Mouse (Mus musculus) left cerebral cortex, postnatal 36 days (tissue): ENCODE measurements around the gene Rap1gds1. TPM values are rescaled to one million over a fixed set of nuclear protein-coding genes. Genes with fewer than 3 reads are reported as not detected.

Experiments
- DNase-seq, 2 experiments: peaks; one replicate each; pipeline ENCODE4 v3.0.0; 2021 to 2022; ENCODE audit warnings: low spot score in 2 of 2, mixed read lengths in 1 of 2
- intact Hi-C: fragments of 180-260 bp; cut with DNase I; formaldehyde crosslinking; loops from one replicate; pipeline ENCODE4 v1.15.1; 2025
- total RNA-seq, 2 experiments: library from RNA; stranded (reverse); gene quantifications; 2 replicates each; pipeline ENCODE4 v1.2.3; 2021

Rap1gds1 gene
- 100 to 1,000 TPM; 253 to 296 TPM for total RNA-seq

GRCm38 (mm10) chr3:139074484-139075211 lies at the start of gene Rap1gds1:
Gene Rap1gds1 (minus strand): TSS chr3:139075201.
- DNase-seq, result peak; percentile 71 to 76
- intact Hi-C loops, result loop anchor here (5.0 to 10.0 kb wide), 3 partner anchors 110 to 332 kb away; partner anchors contain the start of gene Tspan5

- intact Hi-C loops, result no loop called here
- no peak for DNase-seq
Observed at GRCm38 (mm10) chr3:139118446-139118845, 43.4 kb upstream of the Rap1gds1 start.

- DNase-seq, result no peak
- intact Hi-C loops, result no loop called here
Observed at GRCm38 (mm10) chr3:139116733-139117337, 41.8 kb upstream of the Rap1gds1 start.

DNA sequence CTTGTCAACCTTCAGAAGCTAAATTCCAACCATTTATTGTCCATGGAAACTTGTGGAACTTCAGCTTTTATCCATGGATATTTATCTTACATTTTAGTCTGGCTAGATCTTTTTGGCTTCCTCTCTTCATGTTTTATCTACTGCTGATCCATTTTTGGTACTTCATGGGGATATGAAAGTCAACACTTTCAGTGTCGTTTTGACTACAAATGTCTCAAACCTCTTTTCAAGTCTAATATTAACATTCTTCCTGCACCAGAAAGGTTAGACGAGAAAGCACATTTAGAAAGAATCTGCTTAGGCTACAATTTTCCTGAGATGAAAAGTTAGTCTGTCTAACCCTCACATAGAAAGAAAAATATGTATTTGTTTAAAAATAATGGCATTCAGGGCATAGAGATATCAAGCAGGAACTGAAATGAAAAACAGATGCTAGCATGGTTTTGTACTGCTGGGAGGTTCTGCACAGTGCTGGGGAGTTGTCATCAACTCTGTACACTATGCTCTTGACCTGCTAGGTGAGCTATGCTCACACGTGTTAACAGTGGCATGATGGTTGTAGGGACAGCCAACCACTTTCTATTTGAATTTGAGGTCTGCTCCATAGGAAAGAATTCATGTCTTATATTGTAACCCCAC lies 37.5 kb upstream of the Rap1gds1 start:
- intact Hi-C loops, result no loop called here
- no peak for DNase-seq

DNA sequence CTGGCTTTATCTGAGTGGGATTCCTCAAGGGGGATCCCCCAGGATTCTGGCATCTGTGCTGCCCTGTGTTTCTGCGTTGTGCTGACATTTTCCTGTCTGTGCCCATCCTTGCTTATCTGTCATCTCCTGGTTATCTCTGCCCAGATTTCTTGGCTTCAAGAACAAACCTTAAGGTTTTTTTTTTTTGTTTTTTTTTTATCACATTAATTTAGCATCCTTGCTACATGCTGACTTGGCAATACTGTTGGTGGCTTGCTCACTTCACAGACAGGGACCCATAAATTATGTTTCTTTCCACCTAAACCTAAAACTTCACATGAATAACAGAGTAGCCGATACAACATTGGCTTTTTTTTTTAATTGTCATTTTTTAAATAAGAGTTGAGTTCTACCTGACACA lies 36.9 kb upstream of the Rap1gds1 start:
- DNase-seq, result no peak

GRCm38 (mm10) chr3:139108176-139108575 lies 33.2 kb upstream of the Rap1gds1 start:
- DNase-seq, result peak; percentile 19 to 36

More for the DNA sequence above, 36.9 kb upstream of the Rap1gds1 start:
- intact Hi-C loops, result no loop called here

GRCm38 (mm10) chr3:139103914-139104313 lies 28.9 kb upstream of the Rap1gds1 start:
- peak; percentile 17 to 53 for DNase-seq
- intact Hi-C loops, result no loop called here

More at GRCm38 (mm10) chr3:139108176-139108575, 33.2 kb upstream of the Rap1gds1 start:
- intact Hi-C loops, result no loop called here

- intact Hi-C loops, result no loop called here
- no peak for DNase-seq
Observed at GRCm38 (mm10) chr3:139103346-139103745, 28.3 kb upstream of the Rap1gds1 start.

DNA sequence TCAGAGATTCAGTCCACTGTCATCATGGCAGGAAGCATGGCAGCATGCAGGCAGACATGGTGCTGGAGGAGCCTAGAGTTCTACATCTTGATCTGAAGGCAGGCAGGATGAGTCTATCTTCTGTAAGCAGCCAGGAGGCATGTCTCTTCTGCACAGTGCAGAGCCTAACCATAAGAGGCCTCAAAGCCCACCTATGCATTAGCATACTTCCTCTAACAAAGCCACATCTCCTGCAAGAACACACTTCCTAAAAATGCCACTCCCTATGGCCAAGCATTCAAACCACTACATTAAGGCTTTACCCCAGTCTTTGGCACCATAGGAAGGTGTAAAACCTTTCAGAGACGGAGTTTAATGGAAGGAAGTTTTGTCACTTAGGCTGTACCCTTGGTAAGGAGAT lies 26.9 kb upstream of the Rap1gds1 start:
- intact Hi-C loops, result no loop called here
- no peak for DNase-seq

- intact Hi-C loops, result no loop called here
- DNase-seq, result no peak
Observed at GRCm38 (mm10) chr3:139099284-139099683, 24.3 kb upstream of the Rap1gds1 start.

DNA sequence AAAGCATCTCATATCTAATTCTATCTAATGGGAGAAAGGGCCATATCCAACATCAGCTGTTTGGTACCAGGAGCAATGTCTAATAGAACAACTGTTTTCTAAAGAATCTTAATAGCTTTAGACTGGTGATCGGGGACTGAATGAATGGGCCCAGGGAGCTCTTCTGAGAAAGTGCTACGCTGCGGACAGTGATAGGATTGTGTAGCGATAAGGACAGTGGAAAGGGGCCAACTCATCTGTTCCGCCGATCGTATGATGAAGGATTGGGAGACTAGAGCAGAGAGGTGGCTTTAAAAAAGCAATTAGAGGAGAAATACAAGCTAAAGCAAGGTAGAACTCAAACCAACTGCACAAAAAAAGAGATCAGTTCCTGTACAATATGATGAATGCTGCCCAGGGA lies 20.9 kb upstream of the Rap1gds1 start:
- intact Hi-C loops, result no loop called here

GRCm38 (mm10) chr3:139088526-139088925 lies 13.5 kb upstream of the Rap1gds1 start:
- intact Hi-C loops, result no loop called here
- DNase-seq, result no peak

More for the DNA sequence above, 20.9 kb upstream of the Rap1gds1 start:
- DNase-seq, result no peak

DNA sequence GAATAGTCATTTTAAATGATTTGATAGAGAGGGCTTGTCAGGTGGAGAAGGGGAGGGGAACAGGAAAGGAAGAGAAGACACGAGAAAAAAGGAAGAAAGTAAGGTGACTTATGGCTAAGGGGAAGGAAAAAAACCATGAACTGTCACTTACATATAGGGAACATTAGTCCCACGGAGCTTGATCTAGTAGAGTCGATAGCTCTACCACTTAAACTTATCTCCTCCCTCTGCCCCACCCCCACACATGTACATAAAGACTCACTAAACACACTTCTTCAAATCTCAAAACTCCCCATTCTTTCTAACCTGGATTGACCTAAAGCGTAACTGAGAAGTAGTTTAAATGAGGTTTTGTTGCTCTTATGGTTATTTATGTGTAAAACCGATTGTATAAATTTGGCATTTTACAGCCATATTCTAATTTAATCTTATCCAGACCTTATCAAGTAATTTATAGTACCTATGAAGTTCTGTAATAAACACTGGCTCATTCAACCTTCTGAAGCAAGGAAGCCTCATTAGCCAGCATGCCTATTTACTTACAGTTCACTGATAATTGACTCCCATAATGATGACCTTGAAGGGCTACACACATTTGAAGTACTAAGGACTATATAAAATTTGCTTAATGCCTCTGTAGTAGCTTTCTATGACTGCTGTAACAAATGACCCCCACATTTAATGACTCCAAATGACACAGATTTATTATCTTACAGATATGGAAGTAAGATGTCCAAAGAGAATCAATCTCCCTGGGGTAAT lies 9.0 kb upstream of the Rap1gds1 start:
- no peak for DNase-seq
- intact Hi-C loops, result no loop called here

DNA sequence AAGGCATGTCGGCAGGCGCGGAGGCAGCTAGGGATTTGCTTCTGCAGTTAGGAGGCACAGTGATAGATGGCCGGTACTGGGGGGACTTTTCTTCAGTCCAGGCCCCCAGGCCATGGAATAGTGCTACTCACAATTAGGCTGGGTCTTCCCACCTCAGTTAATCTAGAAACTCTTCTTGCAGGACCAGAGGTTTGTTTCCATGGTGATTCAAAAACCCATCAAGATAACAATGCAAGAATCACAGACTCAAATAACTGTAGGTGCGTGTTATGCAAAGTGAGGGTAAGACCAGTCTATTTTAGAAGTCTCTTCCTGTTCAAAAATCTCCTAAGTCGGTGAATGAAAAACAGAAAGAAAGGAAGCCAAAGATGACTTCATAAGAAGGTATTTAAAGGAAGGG lies 4.8 kb upstream of the Rap1gds1 start:
- intact Hi-C loops, result loop anchor here (5.0 to 10.0 kb wide), 3 partner anchors 112 to 338 kb away; partner anchors contain the start of gene Tspan5
- no peak for DNase-seq

- intact Hi-C loops, result loop anchor here (5.0 to 10.0 kb wide), 3 partner anchors 113 to 336 kb away; partner anchors contain the start of gene Tspan5
- no peak for DNase-seq
Observed at GRCm38 (mm10) chr3:139078010-139078409, 3.0 kb upstream of the Rap1gds1 start.

- intact Hi-C loops, result loop anchor here (5.0 to 10.0 kb wide), 3 partner anchors 111 to 334 kb away; partner anchors contain the start of gene Tspan5
- no peak for DNase-seq
Observed at GRCm38 (mm10) chr3:139076059-139076455, 1.1 kb upstream of the Rap1gds1 start.

DNA sequence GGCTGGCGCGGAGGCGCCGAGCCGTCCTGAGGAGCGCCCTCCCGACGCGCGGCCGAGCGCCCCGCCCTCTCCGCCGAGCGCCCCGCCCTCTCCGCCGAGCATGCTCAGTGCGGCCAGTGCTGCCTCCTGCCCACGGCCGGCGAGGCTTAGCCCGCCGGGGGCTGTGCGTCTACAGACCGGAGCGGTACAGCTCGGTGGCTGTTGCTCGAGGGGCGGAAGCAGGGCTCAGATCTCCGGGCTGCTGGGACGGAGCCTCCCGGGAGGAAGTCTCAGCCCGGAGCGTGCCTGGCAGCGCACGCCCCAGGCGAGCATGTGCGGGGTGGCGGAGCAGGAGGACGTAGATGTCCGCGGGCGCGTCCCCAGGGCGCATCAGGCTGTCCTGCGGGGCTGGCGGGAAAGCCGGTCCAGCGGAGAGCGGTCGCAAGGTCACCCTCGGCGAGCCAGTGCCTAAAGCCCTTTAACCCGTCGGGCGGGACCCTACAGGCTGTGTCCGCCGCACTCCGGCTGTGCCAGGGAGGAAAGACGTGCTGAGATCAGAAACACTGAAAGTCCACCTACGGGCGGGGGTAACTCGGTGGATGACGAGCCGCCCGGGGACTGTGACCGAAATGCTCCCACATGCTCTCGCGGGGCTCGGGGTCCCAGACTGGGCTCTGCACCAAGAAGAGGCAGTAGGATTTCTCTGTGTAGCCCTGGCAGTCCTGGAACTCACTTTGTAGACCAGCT lies 495 bp upstream of the Rap1gds1 start:
- peak; percentile 88 to 92 for DNase-seq
- intact Hi-C loops, result loop anchor here (5.0 to 10.0 kb wide), 3 partner anchors 111 to 333 kb away; partner anchors contain the start of gene Tspan5

DNA sequence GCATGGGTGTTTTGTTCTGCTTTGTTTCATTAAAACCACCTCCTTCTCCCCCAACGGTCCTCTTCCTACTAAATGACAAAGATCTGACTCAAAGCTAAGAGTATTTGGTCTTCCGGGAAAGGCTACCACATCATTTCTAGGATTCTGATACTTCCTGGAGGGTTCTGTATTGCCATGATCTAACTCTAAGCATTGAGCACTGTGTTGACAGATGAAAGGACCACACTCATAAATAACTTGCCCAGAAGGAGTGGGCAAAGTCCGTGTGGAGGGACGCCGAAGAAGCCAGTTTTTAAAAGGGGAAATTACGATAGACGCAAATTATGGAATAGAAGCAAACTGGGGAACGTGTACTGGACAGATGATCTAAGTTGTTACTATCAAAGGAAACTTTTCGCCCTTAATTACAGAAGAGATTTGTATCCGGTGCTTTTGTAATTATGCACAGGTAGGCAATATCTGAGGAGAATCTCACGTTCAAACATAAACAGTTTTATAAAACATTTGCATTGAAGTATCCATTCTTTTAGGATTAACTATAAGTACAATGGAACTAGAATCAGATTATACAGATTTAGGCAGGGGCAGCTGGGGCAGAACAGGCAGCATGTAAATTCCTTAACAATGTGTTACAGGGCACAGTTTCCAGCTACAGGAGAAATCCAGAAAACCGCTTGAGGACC lies 1.1 kb downstream of the Rap1gds1 start:
- no peak for DNase-seq
- intact Hi-C loops, result loop anchor here (10.0 kb wide), 1 partner anchor 109 kb away; no protein-coding TSS in a partner anchor
